Mouse (Mus musculus): ENCODE results near the gene Nsrp1. TPM values are rescaled to one million over a fixed set of nuclear protein-coding genes. Genes with fewer than 3 reads are reported as not detected.
A peak's percentile ranks its signal among the peaks of the same experiment; 100 is the strongest.
"Not testable (repeated sequence)": the region's sequence is repeated elsewhere in the genome, so short reads cannot be mapped to it uniquely, and the experiment has no call there.

Nsrp1 gene
- polyA plus RNA-seq, 1 experiment from 2014 or later = 70.8 TPM

DNA sequence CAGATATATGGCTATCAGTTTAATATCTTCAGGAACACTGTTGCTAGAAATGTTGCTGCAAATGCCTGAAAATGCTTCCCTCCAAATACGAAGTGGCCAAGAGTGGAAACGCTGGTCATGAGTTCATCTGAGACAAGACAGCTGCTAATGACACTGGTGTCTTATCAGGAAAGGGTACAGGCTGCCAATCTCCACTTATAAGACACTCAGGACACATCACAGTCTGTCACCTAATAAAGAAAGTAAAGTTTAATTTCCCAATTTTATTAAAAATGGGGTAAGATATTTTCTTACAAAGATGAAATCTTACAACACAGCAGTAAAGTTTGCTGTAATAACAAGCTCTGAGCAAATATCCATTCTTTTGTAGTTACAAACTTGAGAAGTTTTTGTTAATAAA lies 10.9 kb upstream of the Nsrp1 start:
- Histone ChIP-seq H3K4me3 (no peak overlapping the region), H3K27ac (replicated peaks) (no peak overlapping the region), H3K27me3 (replicated peaks; ENCODE audit: low read depth, poor library complexity, severe bottlenecking) (no peaks in the 10 kb centered on the region), H3K4me1 (0 out of 2 replicates have a peak, but pooled peaks cover 4% of the 10 kb centered on the region), H3K9me3 (no peaks in the 10 kb centered on the region), H3K36me3 (replicated peaks) (no peaks in the 10 kb centered on the region)
- WGBS = 78% methylated on average over 2 of the region's 2 CpGs
- no peak for DNase-seq (ENCODE audit: low spot score)

DNA sequence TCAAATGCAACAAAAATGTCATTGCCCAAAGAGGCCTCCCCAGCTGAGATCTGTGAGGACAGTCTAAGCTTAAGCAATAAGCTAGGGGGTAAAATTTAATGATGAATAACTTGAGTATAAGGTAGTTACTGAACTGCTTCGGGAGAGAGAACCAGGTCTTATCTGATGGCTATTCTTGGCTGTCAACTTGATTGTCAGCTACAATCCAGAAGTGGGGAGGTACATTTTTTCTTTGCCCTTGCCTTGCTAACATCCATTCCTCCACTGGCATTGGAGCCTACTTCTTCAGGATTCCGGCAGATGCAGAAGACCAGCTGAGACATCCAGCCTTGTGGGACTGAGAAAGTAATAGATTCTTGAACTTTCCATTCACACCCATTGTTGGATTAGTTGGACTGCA lies 8.8 kb upstream of the Nsrp1 start:
- 86% methylated on average over 2 of the region's 2 CpGs for WGBS
- H3K9me3 ChIP-seq = no peaks in the 10 kb centered on the region
- H3K4me3 ChIP-seq = no peak overlapping the region
- H3K4me1 ChIP-seq = no peaks in the 10 kb centered on the region
- no peak overlapping the region for H3K27ac ChIP-seq (replicated peaks)
- H3K36me3 ChIP-seq (replicated peaks) = no peaks in the 10 kb centered on the region
- DNase-seq (ENCODE audit: low spot score) = no peak
- H3K27me3 ChIP-seq (replicated peaks; ENCODE audit: low read depth, poor library complexity, severe bottlenecking) = no peaks in the 10 kb centered on the region; the same call in 1 of the 2 replicates

GRCm38 (mm10) chr11:77084001-77084682 lies 5.9 kb upstream of the Nsrp1 start:
- H3K27me3 ChIP-seq (replicated peaks; ENCODE audit: low read depth, poor library complexity, severe bottlenecking) = peaks cover 7% of the 10 kb centered on the region
- 62% methylated on average over 5 of the region's 5 CpGs for WGBS
- DNase-seq (ENCODE audit: low spot score) = no peak

DNA sequence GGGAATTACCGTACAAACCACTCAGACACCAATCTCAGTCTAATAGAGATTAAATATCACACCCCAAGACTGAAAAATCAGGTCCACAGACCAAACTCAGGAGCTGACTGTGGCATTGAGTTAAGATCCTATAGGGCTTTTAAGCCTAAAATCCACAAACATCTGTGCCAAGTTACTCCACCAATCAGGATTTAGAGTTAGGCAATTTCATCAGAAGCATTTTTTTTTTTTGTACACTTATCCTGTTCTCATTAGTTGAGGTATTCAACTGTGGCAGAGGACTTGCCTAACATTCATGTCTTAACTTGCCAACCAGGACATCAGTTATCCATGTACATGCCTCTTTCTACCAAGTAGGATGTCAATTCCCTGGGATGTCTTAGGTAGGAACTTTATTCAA lies 1.1 kb upstream of the Nsrp1 start:
- 98% methylated on average over 1 of the region's 1 CpGs for WGBS
- Histone ChIP-seq H3K36me3 (replicated peaks) (peaks cover 21% of the 10 kb centered on the region), H3K4me3 (no peak overlapping the region), H3K27ac (replicated peaks) (no peak overlapping the region), H3K9me3 (no peaks in the 10 kb centered on the region), H3K27me3 (replicated peaks; ENCODE audit: low read depth, poor library complexity, severe bottlenecking) (peaks cover 7% of the 10 kb centered on the region), H3K4me1 (peaks cover 10% of the 10 kb centered on the region)
- DNase-seq (ENCODE audit: low spot score) = no peak

More at GRCm38 (mm10) chr11:77084001-77084682, 5.9 kb upstream of the Nsrp1 start:
- no peaks in the 10 kb centered on the region for H3K9me3 ChIP-seq
- H3K27ac ChIP-seq (replicated peaks) = no peak overlapping the region
- H3K4me3 ChIP-seq = no peak overlapping the region
- H3K4me1 ChIP-seq = no peaks in the 10 kb centered on the region
- H3K36me3 ChIP-seq (replicated peaks) = no peaks in the 10 kb centered on the region

DNA sequence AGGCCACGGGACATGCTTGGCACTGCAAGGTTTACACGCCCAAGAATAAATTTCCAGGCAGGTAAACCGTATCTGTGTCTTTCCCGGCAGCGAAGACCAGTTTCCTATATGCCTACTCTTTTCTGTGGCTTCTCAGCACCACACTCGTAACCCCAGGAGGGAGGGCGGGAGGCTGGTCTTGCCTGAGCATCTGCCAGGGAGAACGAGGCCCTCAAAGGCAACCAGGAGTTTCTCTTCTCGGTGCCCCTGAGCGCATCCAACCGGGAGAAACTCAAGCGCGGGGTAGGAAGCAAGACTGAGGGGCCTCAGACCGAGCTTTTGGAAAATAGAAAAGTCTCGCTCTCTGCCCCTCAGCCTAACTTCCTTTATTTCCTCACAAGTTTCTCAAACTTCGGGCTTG lies 443 bp downstream of the Nsrp1 start:
- H3K4me3 ChIP-seq = peak overlapping the region; percentile 96
- H3K27me3 ChIP-seq (replicated peaks; ENCODE audit: low read depth, poor library complexity, severe bottlenecking) = peaks cover 7% of the 10 kb centered on the region
- H3K4me1 ChIP-seq = peaks cover 10% of the 10 kb centered on the region
- peak overlapping the region; percentile 94 for H3K27ac ChIP-seq (replicated peaks)
- WGBS = 2% methylated on average over 16 of the region's 16 CpGs
- peaks cover 36% of the 10 kb centered on the region for H3K36me3 ChIP-seq (replicated peaks)
- no peak for DNase-seq (ENCODE audit: low spot score)
- no peaks in the 10 kb centered on the region for H3K9me3 ChIP-seq

DNA sequence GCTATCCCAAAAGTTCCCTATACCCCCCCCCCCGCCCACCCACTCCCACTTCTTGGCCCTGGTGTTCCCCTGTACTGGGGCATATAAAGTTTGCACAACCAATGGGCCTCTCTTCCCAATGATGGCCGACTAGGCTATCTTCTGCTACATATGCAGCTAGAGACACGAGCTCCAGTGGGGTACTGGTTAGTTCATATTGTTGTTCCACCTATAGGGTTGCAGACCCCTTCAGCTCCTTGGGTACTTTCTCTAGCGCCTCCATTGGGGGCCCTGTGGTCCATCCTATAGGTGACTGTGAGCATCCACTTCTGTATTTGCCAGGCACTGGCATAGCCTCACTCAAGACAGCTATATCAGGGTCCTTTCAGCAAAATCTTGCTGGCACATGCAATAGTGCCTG lies 904 bp downstream of the Nsrp1 start:
- peak overlapping the region; percentile 94 for H3K27ac ChIP-seq (replicated peaks)
- not testable (repeated sequence) for H3K9me3 ChIP-seq; DNase-seq (ENCODE audit: low spot score); H3K4me1 ChIP-seq; H3K27me3 ChIP-seq (replicated peaks; ENCODE audit: low read depth, poor library complexity, severe bottlenecking)
- H3K36me3 ChIP-seq (replicated peaks) = peaks cover 40% of the 10 kb centered on the region
- H3K4me3 ChIP-seq = peak overlapping the region; percentile 96
- WGBS = 61% methylated on average over 4 of the region's 4 CpGs

DNA sequence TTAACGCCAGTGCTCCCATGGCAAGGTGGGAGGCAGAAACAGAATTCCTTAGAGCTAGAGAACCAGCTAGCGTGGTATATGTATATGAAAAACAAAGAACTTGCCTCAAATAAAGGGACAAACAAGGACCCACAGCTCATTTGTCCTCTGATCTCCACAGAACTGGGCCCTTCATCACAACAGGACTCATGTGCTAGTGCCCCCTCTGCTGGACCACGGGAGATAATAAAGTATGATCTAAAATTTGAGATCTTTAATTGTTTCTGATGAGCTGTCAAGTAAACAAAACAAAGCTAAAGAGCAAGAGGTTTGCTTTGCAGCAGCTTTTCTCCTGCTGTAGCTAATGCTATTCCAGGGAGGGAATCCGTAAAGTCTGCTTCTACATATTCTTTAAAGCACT lies 7.5 kb downstream of the Nsrp1 start:
- H3K27me3 ChIP-seq (replicated peaks; ENCODE audit: low read depth, poor library complexity, severe bottlenecking) = no peaks in the 10 kb centered on the region
- H3K4me1 ChIP-seq = no peaks in the 10 kb centered on the region
- no peak overlapping the region for H3K27ac ChIP-seq (replicated peaks)
- no peak for DNase-seq (ENCODE audit: low spot score)
- peaks cover 70% of the 10 kb centered on the region for H3K36me3 ChIP-seq (replicated peaks)
- no peaks in the 10 kb centered on the region for H3K9me3 ChIP-seq
- 82% methylated on average over 4 of the region's 4 CpGs for WGBS
- H3K4me3 ChIP-seq = no peak overlapping the region

GRCm38 (mm10) chr11:77068825-77069224 lies 9.4 kb downstream of the Nsrp1 start:
- no peak for DNase-seq (ENCODE audit: low spot score)
- no peaks in the 10 kb centered on the region for H3K27me3 ChIP-seq (replicated peaks; ENCODE audit: low read depth, poor library complexity, severe bottlenecking)
- no peaks in the 10 kb centered on the region for H3K4me1 ChIP-seq
- H3K4me3 ChIP-seq = no peak overlapping the region
- WGBS = 96% methylated on average over 4 of the region's 4 CpGs
- no peaks in the 10 kb centered on the region for H3K9me3 ChIP-seq
- H3K27ac ChIP-seq (replicated peaks) = no peak overlapping the region
- peaks cover 65% of the 10 kb centered on the region for H3K36me3 ChIP-seq (replicated peaks)

DNA sequence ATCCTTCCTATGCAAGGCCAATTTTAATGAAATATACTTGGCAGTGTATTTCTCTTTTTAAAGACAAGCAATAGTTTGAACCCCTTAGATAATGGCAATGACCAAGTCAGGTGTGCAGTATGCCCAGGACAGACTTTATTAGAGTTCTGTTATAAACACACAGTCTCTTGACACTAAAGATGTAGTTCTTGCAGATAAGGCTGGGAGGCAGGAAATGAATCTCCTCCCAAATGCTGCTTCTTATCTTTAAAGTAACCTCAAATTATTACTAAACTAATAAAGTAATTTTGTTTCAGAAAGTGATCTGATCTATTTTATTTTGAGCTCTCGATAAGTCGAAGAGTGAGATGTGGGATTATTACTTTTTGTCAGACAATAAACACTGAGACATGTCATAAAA lies 14.8 kb downstream of the Nsrp1 start:
- H3K27ac ChIP-seq (replicated peaks) = no peak overlapping the region
- no peaks in the 10 kb centered on the region for H3K9me3 ChIP-seq
- H3K36me3 ChIP-seq (replicated peaks) = peaks cover 27% of the 10 kb centered on the region
- 96% methylated on average over 2 of the region's 2 CpGs for WGBS
- H3K4me3 ChIP-seq = no peak overlapping the region
- no peaks in the 10 kb centered on the region for H3K4me1 ChIP-seq
- H3K27me3 ChIP-seq (replicated peaks; ENCODE audit: low read depth, poor library complexity, severe bottlenecking) = no peaks in the 10 kb centered on the region
- DNase-seq (ENCODE audit: low spot score) = no peak

DNA sequence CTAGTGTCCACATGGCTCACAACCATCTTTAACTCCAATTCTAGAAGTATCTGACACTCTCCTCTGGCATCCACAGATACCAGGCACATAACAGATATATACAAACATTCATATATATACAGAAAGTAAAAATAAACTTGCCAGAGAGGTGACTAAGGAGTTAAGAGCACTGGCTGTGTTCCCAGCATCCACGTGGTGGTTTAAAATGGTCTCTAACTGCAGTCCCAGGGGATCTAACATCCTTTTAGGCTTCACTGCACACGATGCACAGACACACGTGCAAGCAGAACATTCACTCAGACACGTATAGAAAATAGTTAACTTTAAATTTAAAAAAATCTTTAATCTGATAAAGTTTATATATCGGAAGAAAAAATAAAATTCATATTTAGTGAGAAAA lies 16.3 kb downstream of the Nsrp1 start:
- no peaks in the 10 kb centered on the region for H3K4me1 ChIP-seq
- no peak overlapping the region for H3K27ac ChIP-seq (replicated peaks)
- H3K36me3 ChIP-seq (replicated peaks) = peaks cover 23% of the 10 kb centered on the region
- H3K9me3 ChIP-seq = no peaks in the 10 kb centered on the region
- no peak for DNase-seq (ENCODE audit: low spot score)
- no peak overlapping the region for H3K4me3 ChIP-seq
- no peaks in the 10 kb centered on the region for H3K27me3 ChIP-seq (replicated peaks; ENCODE audit: low read depth, poor library complexity, severe bottlenecking)
- 78% methylated on average over 5 of the region's 5 CpGs for WGBS

GRCm38 (mm10) chr11:77042816-77043215 lies 35.4 kb downstream of the Nsrp1 start:
- Histone ChIP-seq H3K27me3 (replicated peaks; ENCODE audit: low read depth, poor library complexity, severe bottlenecking) (no peaks in the 10 kb centered on the region), H3K36me3 (replicated peaks) (peaks cover 36% of the 10 kb centered on the region), H3K9me3 (no peaks in the 10 kb centered on the region), H3K27ac (replicated peaks) (no peak overlapping the region), H3K4me1 (peaks cover 4% of the 10 kb centered on the region; the same call in 1 of the 2 replicates), H3K4me3 (no peak overlapping the region)
- WGBS = 78% methylated on average over 2 of the region's 2 CpGs
- no peak for DNase-seq (ENCODE audit: low spot score)

GRCm38 (mm10) chr11:77041891-77042290 lies 36.3 kb downstream of the Nsrp1 start:
- no peak for DNase-seq (ENCODE audit: low spot score)
- Histone ChIP-seq H3K27ac (replicated peaks) (no peak overlapping the region), H3K27me3 (replicated peaks; ENCODE audit: low read depth, poor library complexity, severe bottlenecking) (no peaks in the 10 kb centered on the region), H3K36me3 (replicated peaks) (peaks cover 27% of the 10 kb centered on the region), H3K9me3 (no peaks in the 10 kb centered on the region), H3K4me1 (peaks cover 4% of the 10 kb centered on the region; the same call in 1 of the 2 replicates), H3K4me3 (no peak overlapping the region)
- WGBS = 90% methylated on average over 4 of the region's 4 CpGs

DNA sequence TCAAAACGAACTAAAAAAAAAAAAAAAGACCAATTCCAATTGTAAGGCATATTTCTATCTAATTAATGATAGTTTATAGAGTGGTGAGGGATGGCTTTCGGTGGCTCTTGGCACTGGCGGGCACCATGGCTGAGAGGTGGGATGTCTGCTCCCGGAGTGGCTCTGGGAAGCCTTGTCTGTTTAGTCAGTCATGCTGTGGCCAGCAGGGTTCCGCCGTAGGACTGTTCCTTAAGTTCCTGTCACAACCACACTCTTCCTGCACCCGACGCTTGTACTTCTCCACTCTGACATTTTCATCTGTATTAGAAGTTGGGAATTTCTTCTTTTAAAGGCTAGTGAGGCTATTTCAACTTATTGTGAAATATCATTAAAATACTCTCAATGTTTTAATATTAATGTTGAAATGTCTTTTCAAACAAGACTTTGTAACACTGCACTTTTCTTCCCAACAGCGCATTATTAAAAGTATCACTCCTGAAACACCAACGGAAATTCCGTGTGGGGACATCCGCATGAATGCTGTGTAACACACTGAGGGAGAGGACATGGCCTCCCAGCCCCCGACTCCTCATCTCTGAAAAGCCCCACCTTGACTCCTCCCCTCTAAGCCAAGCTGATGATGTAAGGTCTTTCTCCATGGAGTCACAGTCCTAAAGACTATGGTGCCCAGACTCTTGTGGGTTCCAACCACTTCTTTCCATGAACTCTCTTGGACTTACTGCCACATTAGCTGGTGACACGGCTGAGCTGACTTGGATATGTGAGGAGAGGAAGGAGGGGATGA lies 46.9 kb downstream of the Nsrp1 start:
- no peaks in the 10 kb centered on the region for H3K4me1 ChIP-seq
- no peak overlapping the region for H3K27ac ChIP-seq (replicated peaks)
- H3K4me3 ChIP-seq = no peak overlapping the region
- no peaks in the 10 kb centered on the region for H3K27me3 ChIP-seq (replicated peaks; ENCODE audit: low read depth, poor library complexity, severe bottlenecking)
- 79% methylated on average over 14 of the region's 14 CpGs for WGBS
- H3K36me3 ChIP-seq (replicated peaks) = no peaks in the 10 kb centered on the region
- no peaks in the 10 kb centered on the region for H3K9me3 ChIP-seq
- no peak for DNase-seq (ENCODE audit: low spot score)

All from embryonic facial prominence, embryonic 10.5 days (tissue).